Mouse (Mus musculus): ENCODE measurements around the gene Tmem150b.

DNA sequence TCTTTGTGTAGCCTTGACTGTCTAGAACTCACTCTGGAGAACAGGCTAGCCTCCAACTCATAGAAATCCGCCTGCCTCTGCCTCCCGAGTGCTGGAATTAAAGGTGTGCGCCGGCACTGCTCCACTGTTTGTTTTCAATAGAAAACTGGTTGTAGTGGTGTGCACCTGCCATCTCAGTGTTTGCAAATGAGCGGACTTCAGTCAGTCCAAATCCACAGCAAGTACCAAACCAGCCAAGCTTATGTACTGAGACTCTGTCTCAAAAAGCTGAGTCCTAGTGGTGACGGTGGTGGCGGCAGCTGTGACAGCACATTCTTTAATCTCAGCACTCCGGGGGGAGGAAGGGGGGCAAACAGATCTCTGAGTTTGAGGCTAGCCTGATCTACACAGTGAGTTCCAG lies 56.5 kb downstream of the Tmem150b start:
- no peak for TF ChIP-seq GATA1 (IDR thresholded peaks at IDR 0.05; ENCODE audit: low read length)
- TF ChIP-seq TAL1 (IDR thresholded peaks at IDR 0.05; ENCODE audit: low read length) = no peak

Data from erythroblast, embryonic 14.5 days (primary cell).